Mouse (Mus musculus) effector memory CD4-positive, alpha-beta T cell, adult 7 months (primary cell): ENCODE data around the gene Gbe1. TPM values are rescaled to one million over a fixed set of nuclear protein-coding genes. Genes with fewer than 3 reads are reported as not detected.

ENCODE experiments used
- polyA plus RNA-seq: library from polyadenylated mRNA; unstranded; fragments of 100-300 nt; shearing (Covaris generic); gene quantifications from one replicate; pipeline ENCODE4 v1.2.1, GENCODE M21; 2017

Gbe1 gene
- polyA plus RNA-seq: 29.4 TPM

DNA sequence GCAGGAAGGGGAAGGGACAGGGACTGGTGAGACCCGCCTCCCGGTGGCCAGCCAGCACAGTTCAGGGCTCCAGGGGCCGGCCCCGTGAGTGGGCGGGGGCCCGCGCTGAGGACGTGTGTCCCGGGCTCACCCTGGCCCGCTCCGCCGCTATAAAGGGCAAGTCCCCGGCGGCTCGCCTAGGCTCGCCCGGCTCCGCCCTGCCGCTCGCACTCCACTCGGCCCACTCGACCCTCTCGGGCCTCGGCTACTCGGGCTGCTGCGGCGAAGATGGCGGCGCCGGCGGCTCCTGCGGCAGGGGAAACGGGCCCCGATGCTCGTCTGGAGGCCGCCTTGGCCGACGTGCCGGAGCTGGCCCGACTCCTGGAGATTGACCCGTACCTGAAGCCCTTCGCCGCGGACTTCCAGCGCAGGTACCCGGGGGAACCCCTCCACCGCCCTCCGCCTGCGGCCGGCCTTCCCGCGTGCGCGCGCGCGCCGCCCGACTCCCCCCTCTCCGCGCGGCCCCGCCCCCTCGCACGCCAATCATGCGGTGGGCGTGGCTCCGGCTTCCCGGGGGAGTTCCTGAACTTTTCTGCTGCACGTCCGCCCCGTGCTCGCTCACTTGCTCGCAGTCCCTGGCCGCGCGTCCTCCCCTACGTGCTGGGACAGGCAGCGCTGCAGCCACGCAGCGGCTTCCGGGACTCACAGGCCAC lies at the start of gene Gbe1:
Gbe1 (plus strand) TSS at position 64 of the 692 bp plus-strand sequence.

